Mouse (Mus musculus): Measurements from ENCODE around the gene Scgb2b24.

Gene Scgb2b24

GRCm38 (mm10) chr7:33739212-33739611 is at the start of gene Scgb2b24:
TSS of gene Scgb2b24 (minus strand) at chr7:33739312.
- DNase-seq, result no peak

- no peak for DNase-seq
These were observed 4.4 kb upstream of the Scgb2b24 start, which contains the start of gene Scgb1b24 for GRCm38 (mm10) chr7:33743499-33743898. TSS of gene Scgb1b24 (plus strand) at chr7:33743799.

GRCm38 (mm10) chr7:33689864-33690263 is 49.2 kb downstream of the Scgb2b24 start:
- DNase-seq, result no peak
